Mouse (Mus musculus): Measurements from ENCODE around the gene Best3.

- TF ChIP-seq CTCF (IDR thresholded peaks at IDR 0.05; ENCODE audit: borderline replicate concordance, insufficient read depth, low read depth, low read length) (no peak), POLR2A (IDR thresholded peaks at IDR 0.05; ENCODE audit: borderline replicate concordance, insufficient read depth, low read length) (no peak)
Measured at GRCm38 (mm10) chr10:116995584-116996235, 9.6 kb downstream of the Best3 start.

All from cerebellum, adult 2 months (tissue).